Comparison of ENCODE assay signal across 8 mouse cellular contexts in the genomic region with DNA sequence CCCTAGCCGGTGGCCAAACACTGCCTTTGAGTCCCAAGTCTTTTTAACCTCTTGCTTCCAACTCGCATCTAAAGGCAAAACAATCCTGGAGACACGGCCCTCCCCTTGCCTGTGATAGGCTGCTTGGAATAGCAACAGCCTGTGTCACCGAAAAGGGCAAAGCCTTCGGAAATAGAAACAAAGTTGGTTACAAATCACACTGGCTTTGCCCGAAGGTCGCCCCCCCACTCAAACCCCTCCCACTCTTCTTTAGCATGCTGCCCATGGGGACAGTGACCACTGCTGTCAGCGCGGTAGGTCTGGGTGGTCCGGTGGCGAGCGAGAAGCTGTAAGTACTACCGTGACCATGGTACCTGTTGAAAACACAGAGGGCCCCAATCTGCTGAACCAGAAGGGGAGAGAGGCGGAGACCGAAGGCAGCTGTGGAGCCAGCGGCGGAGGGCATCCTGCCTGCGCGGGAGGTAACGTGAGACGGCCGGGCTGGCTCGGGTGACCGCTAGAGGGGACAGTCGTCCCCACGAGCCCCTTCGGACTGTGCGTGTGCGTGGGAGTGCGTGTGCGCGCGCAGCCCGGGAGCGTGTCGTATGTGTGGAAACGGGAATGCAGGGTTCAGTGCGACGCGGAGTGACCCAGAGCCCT. TPM values are rescaled to one million over a fixed set of nuclear protein-coding genes. Genes with fewer than 3 reads are reported as not detected.
DNase-seq lines count a peak whose midpoint lies in the region; ATAC-seq and TF ChIP-seq lines count a peak whose summit lies in the region.

A gene (plus strand): TSS at position 159 of the 639 bp plus-strand sequence.

- DNase-seq in R1 (ENCODE audit: low read depth, low spot score), result peak; percentile 79
- peak; percentile 55 for DNase-seq in cerebellum, adult 9-11 months
- DNase-seq in frontal cortex, adult 2 months (ENCODE audit: extremely low spot score in 1 of 2, low spot score in 1 of 2), result peak; percentile 32 to 60
- DNase-seq in heart, postnatal 4 days, result peak; percentile 80
- DNase-seq in layer of hippocampus, adult 18-20 months (ENCODE audit: low spot score in 2 of 2), result peak; percentile 31 to 74
- DNase-seq in thymus, adult 2 months, result peak; percentile 45

- peak within 1 kb of the TSS; percentile 57 for H3K4me2 ChIP-seq in liver, embryonic 16.5 days (ENCODE audit: low read depth, low read length)
- H3K4me2 ChIP-seq in neural tube, embryonic 13.5 days, result peak within 1 kb of the TSS; percentile 79

- H3K9me3 ChIP-seq in liver, embryonic 16.5 days (replicated peaks; ENCODE audit: control insufficient read depth, low read length), result no peaks in the 10 kb centered on the region
- no peaks in the 10 kb centered on the region for H3K9me3 ChIP-seq in neural tube, embryonic 13.5 days

- no peaks in the 10 kb centered on the region for H3K36me3 ChIP-seq in liver, embryonic 16.5 days (ENCODE audit: control insufficient read depth, insufficient read depth)
- no peaks in the 10 kb centered on the region for H3K36me3 ChIP-seq in neural tube, embryonic 13.5 days
- H3K36me3 ChIP-seq in thymus, adult 2 months (ENCODE audit: control insufficient read depth, insufficient read depth, low read length), result no peaks in the 10 kb centered on the region

- no peaks in the 10 kb centered on the region for H3K4me1 ChIP-seq in liver, embryonic 16.5 days (ENCODE audit: control insufficient read depth, low read depth, low read length)
- H3K4me1 ChIP-seq in neural tube, embryonic 13.5 days (replicated peaks), result peaks cover 9% of the 10 kb centered on the region
- 0 out of 2 replicates have a peak, but pooled peaks cover 4% of the 10 kb centered on the region for H3K4me1 ChIP-seq in thymus, adult 2 months (replicated peaks; ENCODE audit: control insufficient read depth, insufficient read depth, low read length)

- H3K9ac ChIP-seq in liver, embryonic 16.5 days (ENCODE audit: low read depth, low read length), result no peak within 1 kb of the TSS; the same call in 1 of the 2 replicates
- peak within 1 kb of the TSS; percentile 61 for H3K9ac ChIP-seq in neural tube, embryonic 13.5 days

- H3K4me3 ChIP-seq in liver, embryonic 16.5 days (ENCODE audit: low read depth, low read length), result peak within 1 kb of the TSS; percentile 58
- peak within 1 kb of the TSS; percentile 45 for H3K4me3 ChIP-seq in neural tube, embryonic 13.5 days
- H3K4me3 ChIP-seq in thymus, adult 2 months (ENCODE audit: control insufficient read depth, insufficient read depth, low read length), result peak within 1 kb of the TSS; percentile 52

- no peaks in the 10 kb centered on the region for H3K27me3 ChIP-seq in liver, embryonic 16.5 days (ENCODE audit: control insufficient read depth, insufficient read depth, low read depth, low read length)
- H3K27me3 ChIP-seq in neural tube, embryonic 13.5 days, result no peaks in the 10 kb centered on the region
- H3K27me3 ChIP-seq in thymus, adult 2 months (ENCODE audit: control insufficient read depth, insufficient read depth, low read length), result no peaks in the 10 kb centered on the region

- TF ChIP-seq POLR2A in thymus, adult 2 months (IDR thresholded peaks at IDR 0.05; ENCODE audit: control insufficient read depth, extremely low read depth, insufficient read depth, low read length, poor library complexity), result no peak

- WGBS in liver, embryonic 16.5 days (ENCODE audit: insufficient replicate concordance), result 2% methylated on average over 40 of the region's 40 CpGs
- WGBS in neural tube, embryonic 13.5 days, result 4% methylated on average over 40 of the region's 40 CpGs
- 10% methylated on average over 40 of the region's 40 CpGs for WGBS in thymus, adult 2 months

- no peak within 1 kb of the TSS for H3K27ac ChIP-seq in liver, embryonic 16.5 days (ENCODE audit: low read length)
- H3K27ac ChIP-seq in neural tube, embryonic 13.5 days (replicated peaks), result peak within 1 kb of the TSS; percentile 33; the same call in 1 of the 2 replicates
- no peak within 1 kb of the TSS for H3K27ac ChIP-seq in thymus, adult 2 months (ENCODE audit: control insufficient read depth, insufficient read depth, low read length)

- peak; percentile 51 for ATAC-seq in liver, embryonic 16.5 days (ENCODE audit: low read depth)
- peak; percentile 80 for ATAC-seq in neural tube, embryonic 13.5 days (ENCODE audit: low read depth)

- TF ChIP-seq CTCF in thymus, adult 2 months (IDR thresholded peaks at IDR 0.05; ENCODE audit: borderline replicate concordance, control insufficient read depth, extremely low read depth, insufficient read depth, low read length, poor library complexity), result peak; percentile 19; the same call in 1 of the 2 replicates

RNA-seq across cellular contexts. Expression of the gene that starts here (rescaled TPM):
- polyA plus RNA-seq in frontal cortex, adult 2 months (2012; rRNA removed), result 1.3 and 1.9 TPM in 2 replicates
- total RNA-seq in heart, postnatal 4 days (2021), result 10 to 100 TPM in 1 of 2 experiments, 1 to 10 TPM in 1; 5.9 to 10.9 TPM
- 1 to 10 TPM; 3.3 to 6.0 TPM for total RNA-seq in layer of hippocampus, adult 18-20 months (2021)
- polyA plus RNA-seq in liver, embryonic 16.5 days (2015; fragmentation: Nextera tagmentation; extraction: Ambion mirVana), result 0.04 and 0.08 TPM in 2 replicates
- polyA plus RNA-seq in neural tube, embryonic 13.5 days (2015; fragmentation: Nextera tagmentation; extraction: Ambion mirVana), result 1.4 and 1.6 TPM in 2 replicates
- polyA plus RNA-seq in thymus, adult 2 months (2012; rRNA removed), result 0.60 and 0.88 TPM in 2 replicates

Comparison
In these comparisons a context has a peak if more than half of its experiments do, and no peak if none do; other contexts are left out.
1. Peak in ATAC-seq, H3K4me3 ChIP-seq and H3K4me2 ChIP-seq in liver, embryonic 16.5 days; RNA of the gene not detected or under 1 TPM.
2. Peak in DNase-seq and H3K4me3 ChIP-seq in thymus, adult 2 months; RNA of the gene not detected or under 1 TPM.